Mouse (Mus musculus): ENCODE data around the gene Hoxd1. TPM values are rescaled to one million over a fixed set of nuclear protein-coding genes. Genes with fewer than 3 reads are reported as not detected.

Hoxd1 gene
- total RNA-seq, 2 experiments from 2014 or later: not detected

Small RNAs within 50 kb of the gene (microRNA-seq; reads per million reads assigned to microRNA genes)
- gene Mir10b: 1,206 to 1,233 reads per million in 2 experiments

Other genes starting within 250 kb of the Hoxd1 start
- gene Lnpk, start 183.5 kb upstream of the Hoxd1 start, total RNA-seq (2021): 10 to 100 TPM; 18.7 to 21.4 TPM
- gene Evx2, start 103.4 kb upstream of the Hoxd1 start, total RNA-seq (2021): not detected
- gene Hoxd13, start 94.7 kb upstream of the Hoxd1 start, total RNA-seq (2021): not detected
- gene Hoxd12, start 88.0 kb upstream of the Hoxd1 start, total RNA-seq (2021): not detected
- gene Hoxd11, start 83.4 kb upstream of the Hoxd1 start, total RNA-seq (2021): not detected
- not detected for gene Hoxd10, start 71.1 kb upstream of the Hoxd1 start, total RNA-seq (2021)
- gene Hoxd9, start 65.3 kb upstream of the Hoxd1 start, total RNA-seq (2021): under 1 TPM; 0.19 to 0.22 TPM
- 1 to 10 TPM; 1.9 to 2.5 TPM for gene Hoxd8, start 58.4 kb upstream of the Hoxd1 start, total RNA-seq (2021)
- gene Hoxd3, start 51.1 kb upstream of the Hoxd1 start, total RNA-seq (2021): not detected
- gene Hoxd4, start 51.1 kb upstream of the Hoxd1 start, total RNA-seq (2021): under 1 TPM; 0.55 to 0.57 TPM
- not detected for gene Gm28230, start 36.3 kb upstream of the Hoxd1 start, total RNA-seq (2021)
- 100 to 1,000 TPM; 137 to 142 TPM for gene Mtx2, start 62.8 kb downstream of the Hoxd1 start, total RNA-seq (2021)